Mouse (Mus musculus): Measurements from ENCODE around the gene Lingo1. TPM values are rescaled to one million over a fixed set of nuclear protein-coding genes. Genes with fewer than 3 reads are reported as not detected.

Lingo1 gene
- total RNA-seq (2021), result under 1 TPM; 0.21 to 0.41 TPM
- long read RNA-seq, experiment 1, result 0 reads
- long read RNA-seq, experiment 2, partial matches to known transcripts, result 0 of 1 reads
- long read RNA-seq, experiment 2, other reads (novel, unspliced or antisense), result 1 of 1 reads

GRCm38 (mm10) chr9:56795721-56796655, at the start of gene Lingo1:
Gene Lingo1, minus strand, starts transcription at chr9:56796468.
- no peak for DNase-seq

GRCm38 (mm10) chr9:56844644-56845043, 48.4 kb upstream of the Lingo1 start:
- DNase-seq, result no peak

- DNase-seq, result peak; percentile 82
Observed at GRCm38 (mm10) chr9:56843679-56844188, 47.5 kb upstream of the Lingo1 start.

- no peak for DNase-seq
Observed at GRCm38 (mm10) chr9:56842303-56842719, 46.0 kb upstream of the Lingo1 start.

GRCm38 (mm10) chr9:56841864-56842263, 45.6 kb upstream of the Lingo1 start:
- no peak for DNase-seq

- no peak for DNase-seq
Observed at GRCm38 (mm10) chr9:56840721-56841120, 44.5 kb upstream of the Lingo1 start.

GRCm38 (mm10) chr9:56835152-56835551, 38.9 kb upstream of the Lingo1 start:
- DNase-seq, result no peak

- no peak for DNase-seq
Observed at GRCm38 (mm10) chr9:56832900-56833299, 36.6 kb upstream of the Lingo1 start.

GRCm38 (mm10) chr9:56831904-56832303, 35.6 kb upstream of the Lingo1 start:
- DNase-seq, result no peak

- peak; percentile 55 for DNase-seq
Observed at GRCm38 (mm10) chr9:56830162-56830561, 33.9 kb upstream of the Lingo1 start.

GRCm38 (mm10) chr9:56828841-56829240, 32.6 kb upstream of the Lingo1 start:
- DNase-seq, result no peak

GRCm38 (mm10) chr9:56828146-56828545, 31.9 kb upstream of the Lingo1 start:
- no peak for DNase-seq

GRCm38 (mm10) chr9:56825476-56826213, 29.4 kb upstream of the Lingo1 start:
- no peak for DNase-seq

- no peak for DNase-seq
Observed at GRCm38 (mm10) chr9:56824900-56825299, 28.6 kb upstream of the Lingo1 start.

GRCm38 (mm10) chr9:56810916-56811315, 14.6 kb upstream of the Lingo1 start:
- DNase-seq, result no peak

GRCm38 (mm10) chr9:56807990-56808389, 11.7 kb upstream of the Lingo1 start:
- no peak for DNase-seq

GRCm38 (mm10) chr9:56803146-56803545, 6.9 kb upstream of the Lingo1 start:
- DNase-seq, result no peak

GRCm38 (mm10) chr9:56797876-56798275, 1.6 kb upstream of the Lingo1 start:
- DNase-seq, result peak; percentile 35

- DNase-seq, result no peak
Observed at GRCm38 (mm10) chr9:56796656-56797131, 426 bp upstream of the Lingo1 start.

- DNase-seq, result no peak
Observed at GRCm38 (mm10) chr9:56791696-56792261, 4.5 kb downstream of the Lingo1 start.

- DNase-seq, result no peak
Observed at GRCm38 (mm10) chr9:56784576-56784975, 11.7 kb downstream of the Lingo1 start.
